Comparison of ENCODE assay signal across 12 mouse cellular contexts in genomic region chr6:54720512-54721251, GRCm38 (mm10). TPM values are rescaled to one million over a fixed set of nuclear protein-coding genes. Genes with fewer than 3 reads are reported as not detected.
DNase-seq lines count a peak whose midpoint lies in the region; ATAC-seq and TF ChIP-seq lines count a peak whose summit lies in the region.
"Had no signal": no experiment of that assay in that cellular context is flagged by ENCODE, and none has a peak within 500 bp of the region (broad histone marks: within the 10 kb centered on the region; RNA-seq: fewer than 3 reads in every experiment).

No protein-coding gene starts in this region.

- no peak overlapping the region for H3K4me2 ChIP-seq in hindbrain, embryonic 16.5 days (ENCODE audit: low read length)
- H3K4me2 ChIP-seq: limb, embryonic 13.5 days; neural tube, embryonic 12.5 days had no signal

- H3K9me3 ChIP-seq in hindbrain, embryonic 16.5 days (ENCODE audit: control insufficient read depth, low read length), result no peaks in the 10 kb centered on the region
- H3K9me3 ChIP-seq: limb, embryonic 13.5 days; neural tube, embryonic 12.5 days had no signal

- peaks cover 6% of the 10 kb centered on the region; the same call in 1 of the 2 replicates for H3K4me1 ChIP-seq in lung, adult 2 months (ENCODE audit: control insufficient read depth, insufficient read depth, low read length)
- H3K4me1 ChIP-seq in hindbrain, embryonic 16.5 days (ENCODE audit: control insufficient read depth, insufficient read depth, low read depth, low read length), result peaks cover 4% of the 10 kb centered on the region

- no peaks in the 10 kb centered on the region for H3K36me3 ChIP-seq in hindbrain, embryonic 16.5 days (ENCODE audit: control insufficient read depth, insufficient read depth, low read length)
- H3K36me3 ChIP-seq: limb, embryonic 13.5 days; neural tube, embryonic 12.5 days had no signal

- 63% methylated on average over 9 of the region's 9 CpGs for WGBS in lung, adult 2 months
- 56% methylated on average over 9 of the region's 9 CpGs for WGBS in hindbrain, embryonic 16.5 days

- no peak overlapping the region for H3K9ac ChIP-seq in hindbrain, embryonic 16.5 days (ENCODE audit: low read depth, low read length)
- H3K9ac ChIP-seq: limb, embryonic 13.5 days; neural tube, embryonic 12.5 days had no signal

- DNase-seq in heart, postnatal 4 days, result peak; percentile 26
- DNase-seq in heart, adult 8-10 months (ENCODE audit: low spot score), result no peak
- peak; percentile 19 to 27 for DNase-seq in lung, adult 18-20 months
- DNase-seq in lung, adult 2 months, result no peak
- peak; percentile 69 for DNase-seq in lung, postnatal 14 days
- DNase-seq: embryo, embryonic 11 days; gastrocnemius, postnatal 36 days had no signal

- H3K4me3 ChIP-seq in lung, adult 2 months (replicated peaks; ENCODE audit: extremely low read depth, low read depth, low read length), result no peak overlapping the region
- no peak overlapping the region for H3K4me3 ChIP-seq in hindbrain, embryonic 16.5 days (ENCODE audit: low read length)
- H3K4me3 ChIP-seq: limb, embryonic 13.5 days; neural tube, embryonic 12.5 days had no signal

- ATAC-seq in hindbrain, embryonic 16.5 days, result peak; percentile 77
- no peak for ATAC-seq in megakaryocyte-erythroid progenitor cell, adult 5-6 weeks (replicated peaks; ENCODE audit: low FRiP score, low TSS enrichment, poor library complexity, severe bottlenecking)

- H3K27me3 ChIP-seq in hindbrain, embryonic 16.5 days (replicated peaks; ENCODE audit: control insufficient read depth, insufficient read depth, low read length), result no peaks in the 10 kb centered on the region; the same call in 1 of the 2 replicates
- H3K27me3 ChIP-seq: limb, embryonic 13.5 days; neural tube, embryonic 12.5 days had no signal

- no peak overlapping the region for H3K27ac ChIP-seq in hindbrain, embryonic 16.5 days (ENCODE audit: low read depth, low read length)
- H3K27ac ChIP-seq: limb, embryonic 13.5 days; neural tube, embryonic 12.5 days; stomach, postnatal 0 days had no signal

- TF ChIP-seq CTCF in lung, adult 2 months (IDR thresholded peaks at IDR 0.05; ENCODE audit: insufficient read depth, low read length), result no peak

- TF ChIP-seq POLR2A in lung, adult 2 months (IDR thresholded peaks at IDR 0.05; ENCODE audit: borderline replicate concordance, extremely low read depth, low read depth, low read length), result no peak

RNA-seq across cellular contexts. Expression of gene Mturn, which starts 39.3 kb away (rescaled TPM):
- 1 to 10 TPM; 6.0 to 9.1 TPM for total RNA-seq in heart, postnatal 4 days (2021)
- 10 to 100 TPM; 10.7 to 18.6 (median 13.4) TPM for total RNA-seq in heart, adult 8-10 months (2022)
- 9.3 and 9.5 TPM in 2 replicates for polyA plus RNA-seq in lung, adult 2 months (2012; rRNA removed)
- polyA plus RNA-seq in hindbrain, embryonic 16.5 days (2015; fragmentation: Nextera tagmentation; extraction: Ambion mirVana), result 94.3 and 104 TPM in 2 replicates
- 2.0 and 2.1 TPM in 2 replicates for total RNA-seq in megakaryocyte-erythroid progenitor cell, adult 5-6 weeks (2014; fragmentation: Nextera tagmentation)
- 0.57 and 1.9 TPM in 2 replicates for total RNA-seq in megakaryocyte-erythroid progenitor cell, adult 5-6 weeks (2017)

Comparison
In these comparisons a context has a peak if more than half of its experiments do, and no peak if none do; other contexts are left out.
1. DNase-seq: peak in heart, postnatal 4 days (single experiment), lung, adult 18-20 months (2 of 2) and lung, postnatal 14 days (single experiment); none in heart, adult 8-10 months (single experiment) and lung, adult 2 months (single experiment).